In the genomic region with DNA sequence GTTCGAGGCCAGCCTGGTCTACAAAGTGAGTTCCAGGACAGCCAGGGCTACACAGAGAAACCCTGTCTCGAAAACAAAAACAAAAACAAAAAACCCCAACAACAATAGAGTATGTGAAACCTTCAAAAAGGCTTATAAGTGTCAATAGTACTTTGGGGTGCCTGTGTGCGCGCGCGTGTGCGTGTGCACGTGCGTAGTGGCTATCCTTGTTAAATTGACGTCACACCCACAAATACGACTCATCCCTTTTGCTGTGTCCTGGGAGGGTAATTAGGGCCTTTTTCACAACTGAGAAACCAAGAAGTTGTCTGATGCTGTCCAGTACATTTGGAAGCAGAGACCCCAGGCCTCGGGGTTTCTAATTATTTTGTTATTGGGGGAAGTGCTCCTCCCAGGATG, we compare ENCODE assay signal across 9 mouse cellular contexts. TPM values are rescaled to one million over a fixed set of nuclear protein-coding genes. Genes with fewer than 3 reads are reported as not detected.
DNase-seq lines count a peak whose midpoint lies in the region; ATAC-seq lines count a peak whose summit lies in the region.
"Had no signal": no experiment of that assay in that cellular context is flagged by ENCODE, and none has a peak within 500 bp of the region (broad histone marks: within the 10 kb centered on the region; RNA-seq: fewer than 3 reads in every experiment).

No protein-coding gene starts in this region.

- whole genome bisulfite sequencing in kidney, embryonic 15.5 days: 39% methylated on average over 12 of the region's 12 CpGs
- WGBS in embryonic facial prominence, embryonic 10.5 days: 45% methylated on average over 12 of the region's 12 CpGs
- WGBS in hindbrain, embryonic 16.5 days: 67% methylated on average over 12 of the region's 12 CpGs
- WGBS in midbrain, embryonic 15.5 days: 60% methylated on average over 12 of the region's 12 CpGs

- no peaks in the 10 kb centered on the region for H3K36me3 ChIP-seq in kidney, embryonic 15.5 days
- H3K36me3 ChIP-seq in embryonic facial prominence, embryonic 10.5 days (replicated peaks): peaks cover 3% of the 10 kb centered on the region; the same call in 1 of the 2 replicates
- no peaks in the 10 kb centered on the region for H3K36me3 ChIP-seq in hindbrain, embryonic 16.5 days (ENCODE audit: control insufficient read depth, insufficient read depth, low read length)
- no peaks in the 10 kb centered on the region for H3K36me3 ChIP-seq in midbrain, embryonic 15.5 days (replicated peaks)

- H3K27ac ChIP-seq in kidney, embryonic 15.5 days: peak overlapping the region; percentile 94
- peak overlapping the region; percentile 92 for H3K27ac ChIP-seq in embryonic facial prominence, embryonic 10.5 days (replicated peaks)
- peak overlapping the region; percentile 76 for H3K27ac ChIP-seq in hindbrain, embryonic 16.5 days (ENCODE audit: low read depth, low read length)
- H3K27ac ChIP-seq in midbrain, embryonic 15.5 days: peak overlapping the region; percentile 73

- H3K9ac ChIP-seq in kidney, embryonic 15.5 days: 0 out of 2 replicates have a peak overlapping the region, but pooled peaks have one; percentile 37
- H3K9ac ChIP-seq in hindbrain, embryonic 16.5 days (ENCODE audit: low read depth, low read length): peak overlapping the region; percentile 67
- peak overlapping the region; percentile 46 for H3K9ac ChIP-seq in midbrain, embryonic 15.5 days

- H3K9me3 ChIP-seq in kidney, embryonic 15.5 days (replicated peaks): no peaks in the 10 kb centered on the region
- no peaks in the 10 kb centered on the region for H3K9me3 ChIP-seq in embryonic facial prominence, embryonic 10.5 days
- H3K9me3 ChIP-seq in hindbrain, embryonic 16.5 days (ENCODE audit: control insufficient read depth, low read length): no peaks in the 10 kb centered on the region
- H3K9me3 ChIP-seq in midbrain, embryonic 15.5 days: no peaks in the 10 kb centered on the region

- H3K4me3 ChIP-seq in kidney, embryonic 15.5 days (replicated peaks): peak overlapping the region; percentile 39
- H3K4me3 ChIP-seq in embryonic facial prominence, embryonic 10.5 days: peak overlapping the region; percentile 58
- H3K4me3 ChIP-seq in hindbrain, embryonic 16.5 days (ENCODE audit: low read length): peak overlapping the region; percentile 36
- peak overlapping the region; percentile 34 for H3K4me3 ChIP-seq in midbrain, embryonic 15.5 days

- DNase-seq in kidney, adult 18-20 months: no peak
- no peak for DNase-seq in embryonic facial prominence, embryonic 10.5 days (ENCODE audit: low spot score)
- no peak for DNase-seq in left cerebral cortex, postnatal 14 days (ENCODE audit: low spot score in 2 of 2)
- DNase-seq in cerebellum, adult 18-20 months: no peak
- no peak for DNase-seq in embryo, embryonic 10 days (ENCODE audit: low spot score)

- peak overlapping the region; percentile 69 for H3K4me2 ChIP-seq in kidney, embryonic 15.5 days
- peak overlapping the region; percentile 57 for H3K4me2 ChIP-seq in hindbrain, embryonic 16.5 days (ENCODE audit: low read length)
- peak overlapping the region; percentile 59 for H3K4me2 ChIP-seq in midbrain, embryonic 15.5 days

- intact Hi-C loops in left cerebral cortex, postnatal 14 days (cut with DNase I): loop anchor here (5.0 kb wide), 1 partner anchor 223 kb away; no protein-coding TSS in a partner anchor

- no peak for ATAC-seq in kidney, embryonic 15.5 days (replicated peaks; ENCODE audit: low FRiP score)
- peak; percentile 26; the same call in 1 of the 2 replicates for ATAC-seq in hindbrain, embryonic 16.5 days
- ATAC-seq in midbrain, embryonic 15.5 days (replicated peaks): peak; percentile 25

- H3K27me3 ChIP-seq in kidney, embryonic 15.5 days: no peaks in the 10 kb centered on the region
- H3K27me3 ChIP-seq in embryonic facial prominence, embryonic 10.5 days (replicated peaks; ENCODE audit: low read depth, poor library complexity, severe bottlenecking): no peaks in the 10 kb centered on the region
- H3K27me3 ChIP-seq in hindbrain, embryonic 16.5 days (replicated peaks; ENCODE audit: control insufficient read depth, insufficient read depth, low read length): no peaks in the 10 kb centered on the region
- no peaks in the 10 kb centered on the region for H3K27me3 ChIP-seq in midbrain, embryonic 15.5 days (replicated peaks)

- H3K4me1 ChIP-seq in kidney, embryonic 15.5 days: peaks cover 39% of the 10 kb centered on the region
- H3K4me1 ChIP-seq in embryonic facial prominence, embryonic 10.5 days: peaks cover 41% of the 10 kb centered on the region
- H3K4me1 ChIP-seq in hindbrain, embryonic 16.5 days (ENCODE audit: control insufficient read depth, insufficient read depth, low read depth, low read length): peaks cover 14% of the 10 kb centered on the region
- H3K4me1 ChIP-seq in midbrain, embryonic 15.5 days: peaks cover 12% of the 10 kb centered on the region

RNA-seq across cellular contexts. Expression of gene Clmp, which starts 44.5 kb away (rescaled TPM):
- polyA plus RNA-seq in kidney, embryonic 15.5 days (2015; fragmentation: Nextera tagmentation; extraction: Ambion mirVana): 26.7 and 29.9 TPM in 2 replicates
- 35.5 and 45.6 TPM in 2 replicates for polyA plus RNA-seq in embryonic facial prominence, embryonic 10.5 days (2016; fragmentation: Nextera tagmentation; extraction: Ambion mirVana)
- 49.1 and 54.2 TPM in 2 replicates for polyA plus RNA-seq in hindbrain, embryonic 16.5 days (2015; fragmentation: Nextera tagmentation; extraction: Ambion mirVana)
- 49.0 and 57.0 TPM in 2 replicates for polyA plus RNA-seq in midbrain, embryonic 15.5 days (2015; fragmentation: Nextera tagmentation; extraction: Ambion mirVana)
- total RNA-seq in left cerebral cortex, postnatal 14 days (2021): 10 to 100 TPM; 29.8 to 30.2 TPM

RNA-seq across cellular contexts. Expression of gene Gm21915, which starts 59.9 kb away (rescaled TPM):
- polyA plus RNA-seq in kidney, embryonic 15.5 days (2015; fragmentation: Nextera tagmentation; extraction: Ambion mirVana): not detected in 2 replicates
- polyA plus RNA-seq in embryonic facial prominence, embryonic 10.5 days (2016; fragmentation: Nextera tagmentation; extraction: Ambion mirVana): not detected in 2 replicates
- polyA plus RNA-seq in hindbrain, embryonic 16.5 days (2015; fragmentation: Nextera tagmentation; extraction: Ambion mirVana): not detected in 2 replicates
- not detected in 2 replicates for polyA plus RNA-seq in midbrain, embryonic 15.5 days (2015; fragmentation: Nextera tagmentation; extraction: Ambion mirVana)
- not detected for total RNA-seq in left cerebral cortex, postnatal 14 days (2021)
- polyA plus RNA-seq: large intestine, adult 2 months had no signal
